Mouse (Mus musculus) thymus, adult 2 months (tissue): ENCODE measurements at regions not wholly inside any gene's neighbourhood (a gene's known extent, or its start where the extent isn't known, plus 50 kb on each side); places are given as distances from the start of the nearest gene placed in this dataset.

Source experiments
- DNase-seq: peaks from one replicate; pipeline ENCODE4 v3.0.0; 2021
- H3K27ac ChIP-seq: fragments of 200-500 bp; 2 replicates; pipeline ENCODE4 v1.5.1; 2012; ENCODE audit warnings: low read length, control low read depth; ENCODE audit not compliant: control insufficient read depth, insufficient read depth
- H3K27me3 ChIP-seq: fragments of 200-500 bp; 2 replicates; pipeline ENCODE4 v1.6.1; 2012; ENCODE audit warnings: mild to moderate bottlenecking, low read length, moderate library complexity, mixed read lengths; ENCODE audit not compliant: control insufficient read depth, insufficient read depth
- H3K36me3 ChIP-seq: fragments of 200-500 bp; 2 replicates; pipeline ENCODE4 v1.6.1; 2012; ENCODE audit warnings: mild to moderate bottlenecking, low read length, moderate library complexity; ENCODE audit not compliant: control insufficient read depth, insufficient read depth
- H3K4me1 ChIP-seq: fragments of 200-500 bp; replicated peaks from 2 replicates; pipeline ENCODE4 v1.6.1; 2012; ENCODE audit warnings: low read length; ENCODE audit not compliant: control insufficient read depth, insufficient read depth
- H3K4me3 ChIP-seq: fragments of 200-500 bp; 2 replicates; pipeline ENCODE4 v1.5.1; 2012; ENCODE audit warnings: mild to moderate bottlenecking, low read length, control low read depth, moderate library complexity; ENCODE audit not compliant: control insufficient read depth, insufficient read depth
- CTCF ChIP-seq: fragments of 200-500 bp; IDR thresholded peaks from 2 replicates; pipeline ENCODE4 v1.5.1; 2012; ENCODE audit warnings: mild to moderate bottlenecking, control low read depth, low read length, moderate library complexity, borderline replicate concordance; ENCODE audit not compliant: control insufficient read depth, poor library complexity, insufficient read depth; ENCODE audit errors: extremely low read depth
- POLR2A ChIP-seq: fragments of 200-500 bp; IDR thresholded peaks from 2 replicates; pipeline ENCODE4 v1.6.1; 2012; ENCODE audit warnings: mild to moderate bottlenecking, low read length, control low read depth, moderate library complexity; ENCODE audit not compliant: control insufficient read depth, poor library complexity, insufficient read depth; ENCODE audit errors: extremely low read depth
- WGBS: fragments of 180-500 bp; shearing (Covaris S2); methylation state at CpG from one replicate; pipeline ENCODE4 v1.1.7; 2018; 5-methylcytosine and 5-hydroxymethylcytosine counted together

DNA sequence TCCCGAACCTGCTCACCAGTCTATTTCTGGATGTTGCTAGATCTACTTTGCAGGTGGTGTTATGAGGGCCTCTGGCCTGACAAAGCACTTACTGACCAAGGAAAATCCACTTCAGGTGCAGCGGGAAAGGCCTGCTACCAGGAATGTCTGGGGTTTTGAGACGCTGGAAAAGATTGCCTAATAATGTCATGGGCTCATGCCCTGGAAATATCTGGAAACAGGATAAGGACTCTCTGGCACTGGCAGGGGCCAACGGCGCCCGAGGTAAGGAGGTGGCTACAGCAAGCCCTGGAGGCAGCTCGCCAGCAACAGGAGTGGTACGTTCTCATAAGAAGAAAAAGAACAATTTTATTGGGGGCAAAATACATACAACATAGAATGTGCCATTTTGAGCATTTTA, 94.7 kb downstream of the Zfp36l1 start:
- WGBS: 98% methylated on average over 8 of the region's 8 CpGs
- Histone ChIP-seq H3K27me3 (no peaks in the 10 kb centered on the region), H3K36me3 (no peaks in the 10 kb centered on the region), H3K4me3 (no peak overlapping the region), H3K27ac (no peak overlapping the region), H3K4me1 (peaks cover 14% of the 10 kb centered on the region)
- no peak for DNase-seq
- TF ChIP-seq CTCF: no peak
- no peak for TF ChIP-seq POLR2A

DNA sequence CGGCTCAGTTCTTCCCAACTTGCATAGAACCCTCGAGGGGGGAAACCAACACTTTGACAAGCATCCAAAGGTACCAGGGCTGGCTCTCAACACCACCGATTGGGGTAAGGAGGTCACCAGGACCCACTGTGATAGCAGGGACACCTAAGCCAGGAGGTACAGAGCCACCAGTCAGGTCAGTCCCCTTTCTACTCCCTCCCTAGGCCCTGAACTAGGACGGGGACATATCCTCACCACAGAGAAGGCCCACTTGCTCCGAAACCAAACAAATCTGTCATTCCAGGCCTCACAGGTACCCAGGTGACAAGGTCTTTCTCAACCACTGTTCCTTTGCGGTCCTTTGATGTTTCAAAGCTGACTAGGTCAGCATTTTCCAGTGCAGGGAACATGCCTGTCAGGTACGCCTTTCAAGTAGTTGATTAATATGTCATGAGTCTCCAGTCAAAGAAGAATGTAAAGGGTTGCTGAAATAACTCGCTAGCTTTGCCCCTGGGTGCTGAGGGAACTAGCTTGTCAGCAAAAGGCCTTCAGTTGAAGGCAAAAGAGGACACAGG, 95.4 kb downstream of the Zfp36l1 start:
- Histone ChIP-seq H3K27ac (no peak overlapping the region), H3K36me3 (no peaks in the 10 kb centered on the region), H3K4me3 (no peak overlapping the region), H3K27me3 (no peaks in the 10 kb centered on the region), H3K4me1 (peaks cover 14% of the 10 kb centered on the region)
- WGBS: 89% methylated on average over 8 of the region's 8 CpGs
- no peak for DNase-seq
- TF ChIP-seq POLR2A (no peak), CTCF (no peak)

DNA sequence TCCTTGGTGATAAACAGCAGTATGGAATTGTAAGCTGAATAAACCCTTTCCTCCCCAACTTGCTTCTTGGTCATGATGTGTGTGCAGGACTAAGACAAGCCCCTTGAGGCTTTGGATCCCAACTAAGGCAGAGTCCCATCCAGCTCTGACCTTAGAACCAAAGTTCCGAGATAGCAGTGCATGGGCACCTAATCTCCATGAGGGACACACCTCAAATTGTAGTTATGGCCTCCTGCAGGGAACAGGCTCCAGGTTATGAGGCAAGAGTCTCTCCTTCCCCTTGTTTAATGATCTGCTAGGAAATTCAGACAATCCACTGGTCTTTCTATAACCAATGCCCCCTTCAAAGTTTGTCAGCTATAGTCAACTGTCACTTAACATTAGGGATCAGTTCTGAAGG, 96.9 kb downstream of the Zfp36l1 start:
- no peaks in the 10 kb centered on the region for H3K36me3 ChIP-seq
- WGBS: 92% methylated on average over 1 of the region's 1 CpGs
- no peak overlapping the region for H3K4me3 ChIP-seq
- no peak for DNase-seq
- no peak for TF ChIP-seq CTCF
- TF ChIP-seq POLR2A: no peak
- H3K27me3 ChIP-seq: no peaks in the 10 kb centered on the region
- no peak overlapping the region for H3K27ac ChIP-seq
- peaks cover 14% of the 10 kb centered on the region for H3K4me1 ChIP-seq

DNA sequence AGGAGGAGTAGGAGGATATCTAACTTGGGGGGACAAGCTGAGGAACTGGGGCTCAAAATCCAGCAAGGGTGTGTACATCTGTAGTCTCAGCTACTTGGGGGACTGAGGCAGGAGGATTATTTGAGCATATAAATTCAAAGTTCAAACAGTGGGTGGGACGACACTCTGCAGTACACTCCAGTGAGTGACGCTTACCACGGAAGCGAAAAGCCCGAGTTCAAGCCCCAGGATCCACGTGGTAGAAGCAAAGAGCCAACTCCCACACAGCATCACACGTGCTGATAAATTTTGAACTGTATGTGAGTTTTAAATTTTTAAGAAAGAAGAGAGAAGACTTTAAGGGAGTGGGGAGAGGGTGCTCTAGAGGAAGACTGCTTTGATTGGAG, 98.2 kb downstream of the Zfp36l1 start:
- Histone ChIP-seq H3K36me3 (no peaks in the 10 kb centered on the region), H3K27ac (no peak overlapping the region), H3K27me3 (no peaks in the 10 kb centered on the region), H3K4me3 (no peak overlapping the region; the same call in 1 of the 2 replicates), H3K4me1 (peaks cover 14% of the 10 kb centered on the region)
- DNase-seq: no peak
- 9% methylated on average over 7 of the region's 7 CpGs for WGBS
- TF ChIP-seq POLR2A (no peak), CTCF (no peak)

DNA sequence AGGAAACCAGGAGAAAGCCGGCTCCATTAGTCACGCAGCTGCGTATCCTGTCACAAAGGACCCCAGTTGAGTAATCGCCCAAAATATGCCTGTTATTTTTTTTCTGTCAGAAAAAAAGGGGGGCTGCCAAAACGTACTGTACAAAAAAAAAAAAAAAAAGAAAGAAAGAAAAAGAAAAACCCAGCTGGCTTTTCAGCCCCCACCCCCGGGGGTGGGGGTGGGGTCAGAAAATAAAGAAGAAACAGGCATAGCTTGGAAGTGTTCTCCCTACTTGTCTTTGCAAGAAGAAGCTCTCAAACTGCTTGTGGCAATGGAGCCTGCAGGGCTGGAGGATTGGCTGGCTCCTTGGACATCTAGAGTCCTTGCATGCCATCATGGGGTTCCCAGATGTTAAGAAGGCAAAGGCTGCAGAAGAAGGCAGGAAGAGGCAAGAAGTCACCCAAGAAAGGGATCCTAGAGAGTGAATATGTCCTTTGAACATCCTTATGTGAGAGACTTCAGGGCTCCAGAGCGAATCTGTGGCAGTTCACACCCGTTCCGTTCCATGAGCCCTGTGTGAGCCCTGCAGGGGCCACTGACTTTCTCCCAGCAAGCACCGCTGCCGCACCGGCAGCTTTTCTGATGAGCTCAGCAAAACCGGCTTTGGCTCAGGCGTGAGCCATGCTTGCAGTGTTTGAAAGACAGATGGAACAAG, 98.8 kb downstream of the Zfp36l1 start:
- Histone ChIP-seq H3K4me3 (peak overlapping the region; percentile 24), H3K27ac (0 out of 2 replicates have a peak overlapping the region, but pooled peaks have one; percentile 21), H3K27me3 (no peaks in the 10 kb centered on the region), H3K36me3 (no peaks in the 10 kb centered on the region), H3K4me1 (peaks cover 14% of the 10 kb centered on the region)
- TF ChIP-seq POLR2A: no peak
- TF ChIP-seq CTCF: no peak
- peak; percentile 60 for DNase-seq
- WGBS: 6% methylated on average over 14 of the region's 14 CpGs

DNA sequence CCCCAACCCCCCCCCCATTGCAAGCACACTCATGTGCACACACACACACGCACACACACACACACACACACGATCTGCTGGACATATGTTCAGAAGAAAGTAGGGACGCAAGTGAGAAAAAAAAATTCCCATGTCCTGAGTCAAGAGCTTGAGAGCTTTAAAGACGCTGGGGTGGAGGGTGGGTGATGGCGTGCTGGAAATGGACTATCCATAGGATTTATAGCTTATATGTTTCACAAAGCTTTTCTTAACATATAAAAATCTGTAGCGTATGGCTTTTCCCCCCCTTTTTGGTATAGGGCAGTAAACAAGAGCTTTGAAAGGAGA, 99.3 kb downstream of the Zfp36l1 start:
- Histone ChIP-seq H3K36me3 (no peaks in the 10 kb centered on the region), H3K27me3 (no peaks in the 10 kb centered on the region), H3K4me1 (peaks cover 14% of the 10 kb centered on the region), H3K27ac (no peak overlapping the region), H3K4me3 (no peak overlapping the region)
- DNase-seq: no peak
- 72% methylated on average over 6 of the region's 6 CpGs for WGBS
- no peak for TF ChIP-seq CTCF
- TF ChIP-seq POLR2A: no peak

DNA sequence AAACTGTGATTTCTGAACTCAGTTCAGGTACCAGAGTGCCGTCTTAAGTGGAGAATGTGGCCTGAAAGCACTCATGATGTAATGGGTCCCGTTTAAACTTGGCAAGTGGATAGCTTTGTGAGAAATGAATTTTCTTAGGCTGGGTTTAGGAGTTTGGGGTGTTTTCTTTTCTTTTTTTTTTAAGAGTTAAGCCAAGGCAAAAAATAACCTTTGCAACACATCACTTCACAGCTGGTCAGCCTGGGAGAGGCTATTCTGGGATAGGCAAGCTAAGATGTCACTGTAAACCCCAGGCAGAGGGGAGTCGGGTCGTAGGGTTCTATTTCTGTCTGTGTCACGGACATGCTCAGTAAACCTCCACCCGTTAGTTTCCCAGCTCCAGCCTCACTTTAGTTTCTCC, 100.9 kb downstream of the Zfp36l1 start:
- 94% methylated on average over 6 of the region's 6 CpGs for WGBS
- no peak for DNase-seq

More for the DNA sequence above, 100.9 kb downstream of the Zfp36l1 start:
- H3K36me3 ChIP-seq: no peaks in the 10 kb centered on the region
- peaks cover 14% of the 10 kb centered on the region for H3K4me1 ChIP-seq
- H3K27me3 ChIP-seq: no peaks in the 10 kb centered on the region
- H3K27ac ChIP-seq: no peak overlapping the region
- no peak overlapping the region for H3K4me3 ChIP-seq
- no peak for TF ChIP-seq POLR2A
- TF ChIP-seq CTCF: no peak
